ENCODE assay signal across 8 mouse cellular contexts in genomic region chr16:27387634-27388611, GRCm38 (mm10). TPM values are rescaled to one million over a fixed set of nuclear protein-coding genes. Genes with fewer than 3 reads are reported as not detected.
A peak's percentile ranks its signal among the peaks of the same experiment; 100 is the strongest.
DNase-seq lines count a peak whose midpoint lies in the region; ATAC-seq lines count a peak whose summit lies in the region.

No protein-coding gene starts in this region.

- 30% methylated on average over 12 of the region's 12 CpGs for WGBS in heart, embryonic 15.5 days
- WGBS in stomach, embryonic 15.5 days: 32% methylated on average over 12 of the region's 12 CpGs

- no peak overlapping the region for H3K9ac ChIP-seq in heart, embryonic 15.5 days
- H3K9ac ChIP-seq in stomach, embryonic 15.5 days: no peak overlapping the region; the same call in 1 of the 2 replicates

- peak overlapping the region; percentile 64 for H3K4me2 ChIP-seq in heart, embryonic 15.5 days
- H3K4me2 ChIP-seq in stomach, embryonic 15.5 days: peak overlapping the region; percentile 67

- no peaks in the 10 kb centered on the region for H3K36me3 ChIP-seq in heart, embryonic 15.5 days
- no peaks in the 10 kb centered on the region for H3K36me3 ChIP-seq in stomach, embryonic 15.5 days

- H3K4me3 ChIP-seq in brown adipose tissue, adult 24 weeks (ENCODE audit: insufficient read depth, low read depth, low read length): peak overlapping the region; percentile 40
- H3K4me3 ChIP-seq in heart, embryonic 15.5 days: peak overlapping the region; percentile 94
- H3K4me3 ChIP-seq in stomach, embryonic 15.5 days (replicated peaks): peak overlapping the region; percentile 68

- H3K27ac ChIP-seq in brown adipose tissue, adult 24 weeks (replicated peaks; ENCODE audit: low read depth, low read length): peak overlapping the region; percentile 64
- peak overlapping the region; percentile 98 for H3K27ac ChIP-seq in heart, embryonic 15.5 days
- H3K27ac ChIP-seq in stomach, embryonic 15.5 days: peak overlapping the region; percentile 58; the same call in 1 of the 2 replicates

- peaks cover 8% of the 10 kb centered on the region; the same call in 1 of the 2 replicates for H3K4me1 ChIP-seq in brown adipose tissue, adult 24 weeks (ENCODE audit: control insufficient read depth, insufficient read depth, insufficient read length, low read length)
- peaks cover 21% of the 10 kb centered on the region for H3K4me1 ChIP-seq in heart, embryonic 15.5 days (replicated peaks)
- peaks cover 6% of the 10 kb centered on the region; the same call in 1 of the 2 replicates for H3K4me1 ChIP-seq in stomach, embryonic 15.5 days

- H3K9me3 ChIP-seq in heart, embryonic 15.5 days (replicated peaks): no peaks in the 10 kb centered on the region
- no peaks in the 10 kb centered on the region for H3K9me3 ChIP-seq in stomach, embryonic 15.5 days

- no peaks in the 10 kb centered on the region for H3K27me3 ChIP-seq in heart, embryonic 15.5 days
- H3K27me3 ChIP-seq in stomach, embryonic 15.5 days (replicated peaks): no peaks in the 10 kb centered on the region

- no peak for ATAC-seq in heart, embryonic 15.5 days (replicated peaks; ENCODE audit: insufficient number of reproducible peaks, insufficient read depth, low FRiP score, low read depth)
- ATAC-seq in megakaryocyte-erythroid progenitor cell, adult 5-6 weeks (replicated peaks; ENCODE audit: low FRiP score, low TSS enrichment, poor library complexity, severe bottlenecking): peak; percentile 62
- ATAC-seq in stomach, embryonic 15.5 days (ENCODE audit: insufficient read depth, low FRiP score, low read depth): peak; percentile 31; the same call in 1 of the 2 replicates

- peak; percentile 5 for DNase-seq in adrenal gland, postnatal 14 days
- no peak for DNase-seq in adrenal gland, adult 18-20 months (ENCODE audit: low spot score in 2 of 2)
- DNase-seq in kidney, postnatal 36 days: peak; percentile 54 to 82
- DNase-seq in frontal cortex, postnatal 14 days (ENCODE audit: low spot score in 2 of 2): no peak

RNA-seq across cellular contexts. Expression of gene Ccdc50, which starts 0.7 kb away (rescaled TPM):
- total RNA-seq in adrenal gland, postnatal 14 days (2021): 91.1 and 95.5 TPM in 2 replicates
- total RNA-seq in adrenal gland, adult 18-20 months (2021): 10 to 100 TPM; 78.7 to 89.9 TPM
- polyA plus RNA-seq in brown adipose tissue, adult 24 weeks (2012; ENCODE audit: insufficient read depth, insufficient read length, missing spikeins): 38.4 and 63.7 TPM in 2 replicates
- 27.3 and 28.9 TPM in 2 replicates for polyA plus RNA-seq in heart, embryonic 15.5 days (2015; fragmentation: Nextera tagmentation; extraction: Ambion mirVana)
- 26.9 and 32.3 TPM in 2 replicates for total RNA-seq in megakaryocyte-erythroid progenitor cell, adult 5-6 weeks (2014; fragmentation: Nextera tagmentation)
- total RNA-seq in megakaryocyte-erythroid progenitor cell, adult 5-6 weeks (2017): 41.5 and 64.1 TPM in 2 replicates
- 41.1 and 43.0 TPM in 2 replicates for polyA plus RNA-seq in stomach, embryonic 15.5 days (2015; fragmentation: Nextera tagmentation; extraction: Ambion mirVana)

RNA-seq across cellular contexts. Expression of gene Uts2b, which starts 17.9 kb away (rescaled TPM):
- not detected in 2 replicates for total RNA-seq in adrenal gland, postnatal 14 days (2021)
- not detected for total RNA-seq in adrenal gland, adult 18-20 months (2021)
- polyA plus RNA-seq in brown adipose tissue, adult 24 weeks (2012; ENCODE audit: insufficient read depth, insufficient read length, missing spikeins): not detected in 2 replicates
- 11.5 and 12.7 TPM in 2 replicates for polyA plus RNA-seq in heart, embryonic 15.5 days (2015; fragmentation: Nextera tagmentation; extraction: Ambion mirVana)
- not detected in 2 replicates for total RNA-seq in megakaryocyte-erythroid progenitor cell, adult 5-6 weeks (2014; fragmentation: Nextera tagmentation)
- total RNA-seq in megakaryocyte-erythroid progenitor cell, adult 5-6 weeks (2017): not detected in 2 replicates
- polyA plus RNA-seq in stomach, embryonic 15.5 days (2015; fragmentation: Nextera tagmentation; extraction: Ambion mirVana): 0.22 and 0.27 TPM in 2 replicates

Comparison
In these comparisons a context has a peak if more than half of its experiments do, and no peak if none do; other contexts are left out.
1. DNase-seq: peak in adrenal gland, postnatal 14 days (single experiment) and kidney, postnatal 36 days (2 of 2); none in adrenal gland, adult 18-20 months (0 of 2) and frontal cortex, postnatal 14 days (0 of 2).
2. H3K4me3 ChIP-seq: peak in every context shown above with its lines; median percentile 94 in heart, embryonic 15.5 days; 68 in stomach, embryonic 15.5 days; 40 in brown adipose tissue, adult 24 weeks.
3. Peak in every context shown above with its lines, with median percentiles within 50 percentile points of each other: H3K27ac ChIP-seq.